Mouse (Mus musculus) splenic B cell, adult 2 months (primary cell): ENCODE measurements around the gene Olfr33.
A peak's percentile ranks its signal among the peaks of the same experiment; 100 is the strongest.

Source experiments
- DNase-seq: peaks from one replicate; pipeline ENCODE4 v3.0.0-alpha.2; 2011; ENCODE audit warnings: low read depth, low spot score
- H3K27me3 ChIP-seq: 2 replicates; pipeline ENCODE4 v1.6.1; 2012; ENCODE audit warnings: mild to moderate bottlenecking, low read length, moderate library complexity, mixed read lengths; ENCODE audit not compliant: control insufficient read depth, poor library complexity, insufficient read depth, severe bottlenecking
- H3K36me3 ChIP-seq: 2 replicates; pipeline ENCODE4 v1.6.1; 2012; ENCODE audit warnings: mild to moderate bottlenecking, low read length, moderate library complexity, mixed read lengths; ENCODE audit not compliant: control insufficient read depth, poor library complexity, insufficient read depth, severe bottlenecking

Olfr33 gene

DNA sequence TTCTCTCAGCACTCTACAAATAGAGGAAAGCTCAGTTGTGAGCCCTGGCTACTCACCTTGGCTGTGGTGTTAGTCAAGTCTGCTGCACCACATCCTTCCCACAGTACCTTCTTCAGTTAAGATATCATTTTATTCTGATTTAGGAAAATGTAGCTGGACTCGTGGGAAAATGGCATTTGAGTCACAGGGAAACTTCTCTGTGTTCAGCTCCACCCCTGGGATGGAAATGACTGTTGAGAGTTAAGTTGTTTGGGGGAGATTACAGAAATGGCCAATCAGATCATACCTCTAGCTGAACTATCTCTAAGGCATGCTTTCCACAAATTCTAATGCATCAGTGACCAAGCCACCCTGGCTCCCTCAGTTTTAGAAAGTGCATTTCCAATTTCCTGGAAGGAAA lies at the start of gene Olfr33:
Gene Olfr33 (minus strand): TSS at position 101 of the 400 bp plus-strand sequence.
- DNase-seq, result no peak
- no peaks in the 10 kb centered on the region for H3K27me3 ChIP-seq
- H3K36me3 ChIP-seq, result no peaks in the 10 kb centered on the region

DNA sequence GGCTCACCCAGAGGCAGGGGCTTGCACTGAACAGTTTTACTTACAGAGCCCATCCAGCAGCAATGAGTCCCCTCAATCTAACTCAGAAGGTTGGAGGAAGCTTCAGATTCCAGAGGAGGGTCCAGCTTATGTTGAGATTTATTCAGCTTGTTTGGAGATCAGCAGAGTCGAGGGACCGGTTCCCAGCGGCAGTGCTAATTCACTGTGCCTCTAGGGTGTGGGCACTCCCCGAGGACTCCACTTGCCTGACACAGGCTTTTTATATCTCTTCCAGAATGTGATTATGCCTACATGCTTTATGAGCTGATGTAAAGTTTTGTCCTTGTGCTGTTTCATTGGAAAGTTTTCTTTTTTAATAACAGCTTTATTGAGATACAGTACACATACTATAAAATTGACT lies 40.4 kb upstream of the Olfr33 start, which contains the start of the genes Olfr560 and Olfr78:
Gene Olfr560 (minus strand): TSS at position 101 of the 400 bp plus-strand sequence.
Gene Olfr78 (minus strand): TSS at position 206 of the 400 bp plus-strand sequence.
- Histone ChIP-seq H3K27me3 (no peaks in the 10 kb centered on the region), H3K36me3 (no peaks in the 10 kb centered on the region)
- DNase-seq, result no peak

DNA sequence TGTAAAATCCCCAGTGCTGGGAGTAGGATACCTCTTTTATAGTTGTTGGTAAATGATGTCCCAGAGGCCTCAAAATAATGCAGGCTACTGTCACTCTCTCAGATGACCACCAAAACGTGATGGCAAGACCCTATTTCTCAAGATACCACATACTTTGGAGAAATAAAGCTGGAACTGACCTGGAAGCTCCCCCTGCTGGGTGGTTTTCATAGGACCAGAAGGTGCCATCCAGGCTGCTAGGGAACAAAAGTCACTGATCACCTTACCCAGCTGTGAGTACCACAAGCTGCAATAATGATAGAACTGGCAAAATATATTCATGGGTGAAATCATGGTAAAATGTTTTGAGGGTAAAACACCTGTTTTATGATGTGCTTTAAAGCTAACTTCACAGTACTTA lies 33.2 kb upstream of the Olfr33 start:
- H3K36me3 ChIP-seq, result no peaks in the 10 kb centered on the region
- no peaks in the 10 kb centered on the region for H3K27me3 ChIP-seq
- DNase-seq, result peak; percentile 5

DNA sequence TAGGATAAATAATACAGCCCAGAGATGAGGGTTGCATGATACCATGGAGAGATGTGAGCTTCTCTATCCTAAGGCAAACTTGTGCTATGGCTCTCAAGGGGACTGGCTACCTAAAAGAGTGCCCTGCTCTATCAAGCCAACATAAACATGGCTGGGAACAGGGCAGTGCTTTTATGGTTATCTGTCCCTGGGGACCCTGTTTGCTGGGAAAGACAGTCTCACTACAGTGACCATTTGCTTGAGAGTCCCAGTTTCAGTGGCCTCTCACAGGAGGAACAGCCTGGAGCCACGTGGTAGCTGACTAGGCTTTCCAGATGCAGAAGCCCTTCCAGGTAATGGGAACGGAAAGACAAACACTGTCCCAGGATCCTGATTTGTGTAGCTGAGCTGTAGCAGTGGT lies 18.8 kb upstream of the Olfr33 start:
- H3K36me3 ChIP-seq, result no peaks in the 10 kb centered on the region
- H3K27me3 ChIP-seq, result no peaks in the 10 kb centered on the region
- DNase-seq, result no peak

- Histone ChIP-seq H3K36me3 (no peaks in the 10 kb centered on the region), H3K27me3 (no peaks in the 10 kb centered on the region)
- no peak for DNase-seq
Observed at GRCm38 (mm10) chr7:102733793-102734192, 14.9 kb upstream of the Olfr33 start.

- DNase-seq, result no peak
- no peaks in the 10 kb centered on the region for H3K36me3 ChIP-seq
Observed at GRCm38 (mm10) chr7:102727391-102727790, 8.5 kb upstream of the Olfr33 start, which contains the start of gene Olfr559. Gene Olfr559, minus strand, starts transcription at chr7:102727491.

GRCm38 (mm10) chr7:102701915-102702314 lies 17.0 kb downstream of the Olfr33 start, which contains the start of gene Olfr558:
Gene Olfr558, plus strand, starts transcription at chr7:102702215.
- H3K36me3 ChIP-seq, result no peaks in the 10 kb centered on the region
- no peaks in the 10 kb centered on the region for H3K27me3 ChIP-seq
- DNase-seq, result no peak

More at GRCm38 (mm10) chr7:102727391-102727790, 8.5 kb upstream of the Olfr33 start, which contains the start of gene Olfr559:
- no peaks in the 10 kb centered on the region for H3K27me3 ChIP-seq

GRCm38 (mm10) chr7:102698461-102698860 lies 20.4 kb downstream of the Olfr33 start:
- Histone ChIP-seq H3K36me3 (no peaks in the 10 kb centered on the region), H3K27me3 (no peaks in the 10 kb centered on the region)
- no peak for DNase-seq

DNA sequence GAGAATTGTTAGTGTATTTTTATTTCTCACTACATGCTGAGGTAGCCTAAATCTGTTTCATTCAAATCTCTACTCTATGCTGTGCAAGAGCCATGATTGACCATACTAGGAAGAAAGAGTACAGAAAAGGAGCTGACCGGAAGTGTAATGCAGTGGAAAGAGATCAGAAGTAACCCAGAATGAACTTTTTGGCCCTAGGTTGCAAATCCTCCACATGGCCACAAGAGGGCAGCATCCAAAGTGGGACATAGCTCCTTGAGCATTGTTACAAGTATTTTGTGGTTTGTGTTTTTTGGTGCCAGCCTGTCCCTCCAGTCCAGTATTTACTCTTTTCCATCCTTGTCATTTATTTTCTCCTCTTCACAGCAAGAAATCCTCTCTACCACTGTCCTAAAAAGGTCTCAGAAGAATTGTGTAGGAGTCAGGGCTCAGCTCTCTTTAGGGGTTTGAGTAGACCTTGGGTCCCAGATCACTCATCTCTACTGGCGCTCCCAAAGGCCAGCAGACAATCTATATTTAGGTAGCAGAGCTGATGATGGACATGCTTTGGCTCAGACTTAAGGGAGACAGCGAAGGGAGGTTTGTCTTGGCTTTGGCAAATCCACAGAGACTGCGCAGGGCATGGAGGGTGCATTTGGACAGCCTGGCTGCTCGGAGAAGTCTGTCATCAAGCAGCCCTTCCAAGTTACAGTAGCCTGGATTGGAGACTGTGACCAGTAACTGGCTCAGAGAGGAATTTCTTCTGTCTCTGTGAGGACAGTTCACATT lies 23.3 kb downstream of the Olfr33 start, which contains the start of gene Olfr557:
Gene Olfr557 (plus strand): TSS at position 553 of the 768 bp plus-strand sequence.
- Histone ChIP-seq H3K36me3 (no peaks in the 10 kb centered on the region), H3K27me3 (no peaks in the 10 kb centered on the region)
- DNase-seq, result peak; percentile 71

DNA sequence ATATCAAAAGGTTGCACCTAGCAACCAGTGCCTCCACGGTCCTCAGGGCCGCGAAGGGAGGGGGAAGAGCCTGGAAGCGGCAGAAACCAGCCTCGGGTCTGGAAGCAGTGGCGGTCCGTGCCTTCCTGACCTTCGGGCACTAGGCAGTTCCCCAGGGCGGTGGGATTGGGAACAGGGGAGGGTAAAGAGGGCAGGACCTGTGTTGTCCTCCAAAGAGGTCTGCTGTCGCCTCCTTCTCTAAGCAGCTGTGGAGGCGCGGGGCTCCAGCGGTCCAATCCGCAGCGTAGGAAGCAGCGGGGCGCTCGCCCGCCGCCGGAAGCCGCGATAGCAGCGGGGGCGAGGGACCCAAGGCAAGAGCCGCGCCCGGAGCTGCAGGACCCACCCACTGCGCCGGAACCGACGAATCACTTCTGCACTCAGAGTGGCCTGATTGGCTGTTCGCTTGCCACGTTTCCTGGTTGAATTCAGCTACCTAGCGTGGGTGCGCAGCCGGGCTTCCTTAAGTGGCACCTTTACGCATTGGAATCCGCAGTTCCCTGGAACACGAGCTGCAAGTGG lies 31.8 kb downstream of the Olfr33 start, which contains the start of gene Trim68:
Gene Trim68 (minus strand): TSS at position 384 of the 558 bp plus-strand sequence.
- no peaks in the 10 kb centered on the region for H3K27me3 ChIP-seq
- no peaks in the 10 kb centered on the region for H3K36me3 ChIP-seq
- DNase-seq, result peak; percentile 90

GRCm38 (mm10) chr7:102681916-102682315 lies 37.0 kb downstream of the Olfr33 start:
- no peaks in the 10 kb centered on the region for H3K27me3 ChIP-seq
- H3K36me3 ChIP-seq, result peaks cover 1% of the 10 kb centered on the region; the same call in 1 of the 2 replicates
- DNase-seq, result no peak

DNA sequence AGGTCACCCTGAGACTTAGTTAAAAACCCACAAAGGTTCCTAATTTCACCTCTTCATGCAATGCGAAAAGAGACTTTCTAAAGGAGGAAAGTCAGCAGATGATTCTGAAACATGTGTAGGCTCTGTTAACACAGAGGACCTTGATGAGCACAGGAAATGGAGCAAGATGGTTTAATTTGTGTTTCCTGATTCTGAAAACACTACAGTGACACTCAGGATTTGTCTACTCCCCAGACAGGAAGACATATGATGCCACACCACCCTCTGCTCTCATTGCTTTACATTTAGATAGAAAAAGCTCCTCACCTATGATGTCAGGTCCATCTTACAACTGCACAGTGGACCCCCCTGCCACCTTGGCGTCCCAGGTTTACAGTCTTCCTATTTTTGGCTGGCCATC lies 42.6 kb downstream of the Olfr33 start:
- no peak for DNase-seq
- H3K36me3 ChIP-seq, result peaks cover 1% of the 10 kb centered on the region; the same call in 1 of the 2 replicates
- no peaks in the 10 kb centered on the region for H3K27me3 ChIP-seq

GRCm38 (mm10) chr7:102665378-102665777 lies 53.5 kb downstream of the Olfr33 start:
- H3K36me3 ChIP-seq, result no peaks in the 10 kb centered on the region
- DNase-seq, result peak; percentile 11

DNA sequence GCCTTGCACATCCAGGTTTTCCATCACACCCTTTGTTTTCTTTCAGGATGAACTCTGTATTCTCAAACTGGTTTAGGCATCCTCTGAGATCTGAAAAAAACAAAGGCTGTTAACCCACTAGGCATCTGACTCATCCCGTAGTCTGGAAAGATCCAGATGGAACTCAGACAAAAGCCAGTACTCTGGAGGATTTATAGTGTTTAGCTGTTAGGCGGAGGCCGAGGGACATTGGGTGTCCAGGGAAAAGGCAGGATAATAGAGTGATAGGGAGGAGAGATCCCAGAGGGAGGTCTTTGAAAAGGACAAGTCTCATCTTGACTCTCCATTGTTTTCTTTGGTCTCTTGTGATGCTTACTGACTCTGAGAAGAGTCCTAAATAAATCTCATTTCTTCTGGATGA lies 54.3 kb downstream of the Olfr33 start, which contains the start of gene Olfr556:
Gene Olfr556 (plus strand): TSS at position 301 of the 400 bp plus-strand sequence.
- Histone ChIP-seq H3K36me3 (no peaks in the 10 kb centered on the region), H3K27me3 (no peaks in the 10 kb centered on the region)
- no peak for DNase-seq

More at GRCm38 (mm10) chr7:102665378-102665777, 53.5 kb downstream of the Olfr33 start:
- no peaks in the 10 kb centered on the region for H3K27me3 ChIP-seq
